Mouse (Mus musculus) adrenal gland, adult 8-10 months (tissue): ENCODE measurements around the gene Gm15737. TPM values are rescaled to one million over a fixed set of nuclear protein-coding genes. Genes with fewer than 3 reads are reported as not detected.

Source experiments
- DNase-seq: peaks from one replicate; pipeline ENCODE4 v3.0.0; 2022
- total RNA-seq, 4 experiments: library from RNA; stranded (reverse); gene quantifications; 2 replicates each; pipeline ENCODE4 v1.2.4; 2022

Gene Gm15737
- total RNA-seq, 4 experiments from 2014 or later = 0.06 TPM; not detected in 3

GRCm38 (mm10) chr6:92876121-92876520 is 7.0 kb downstream of the Gm15737 start:
- DNase-seq = no peak

- no peak for DNase-seq
Observed at GRCm38 (mm10) chr6:92877236-92877635, 8.1 kb downstream of the Gm15737 start.

GRCm38 (mm10) chr6:92878771-92879170 is 9.6 kb downstream of the Gm15737 start:
- DNase-seq = no peak

GRCm38 (mm10) chr6:92879700-92880265 is 10.6 kb downstream of the Gm15737 start:
- DNase-seq = no peak

GRCm38 (mm10) chr6:92882446-92882845 is 13.3 kb downstream of the Gm15737 start:
- no peak for DNase-seq

GRCm38 (mm10) chr6:92883131-92883900 is 14.2 kb downstream of the Gm15737 start:
- DNase-seq = no peak

- DNase-seq = no peak
Observed at GRCm38 (mm10) chr6:92891535-92891934, 22.4 kb downstream of the Gm15737 start.

- no peak for DNase-seq
Observed at GRCm38 (mm10) chr6:92904037-92904436, 34.9 kb downstream of the Gm15737 start.

- no peak for DNase-seq
Observed at GRCm38 (mm10) chr6:92904491-92904890, 35.3 kb downstream of the Gm15737 start.

GRCm38 (mm10) chr6:92905922-92906321 is 36.8 kb downstream of the Gm15737 start:
- peak; percentile 13 for DNase-seq

- no peak for DNase-seq
Observed at GRCm38 (mm10) chr6:92909361-92909760, 40.2 kb downstream of the Gm15737 start.

GRCm38 (mm10) chr6:92910611-92911010 is 41.5 kb downstream of the Gm15737 start:
- no peak for DNase-seq

GRCm38 (mm10) chr6:92920938-92921689 is 52.0 kb downstream of the Gm15737 start:
- no peak for DNase-seq

- DNase-seq = no peak
Observed at GRCm38 (mm10) chr6:92921843-92922242, 52.7 kb downstream of the Gm15737 start.

- DNase-seq = no peak
Observed at GRCm38 (mm10) chr6:92924536-92924935, 55.4 kb downstream of the Gm15737 start.

GRCm38 (mm10) chr6:92928261-92928660 is 59.1 kb downstream of the Gm15737 start:
- no peak for DNase-seq

Other genes with a start within 250 kb of the Gm15737 start
- 10 to 100 TPM; 10.7 to 14.3 (median 12.0) TPM for gene Prickle2, start 163.2 kb upstream of the Gm15737 start, total RNA-seq
- gene A730049H05Rik, start 52.9 kb upstream of the Gm15737 start, total RNA-seq = 1 to 10 TPM; 1.9 to 7.0 (median 2.4) TPM
- gene Adamts9, start 74.1 kb downstream of the Gm15737 start, total RNA-seq = 10 to 100 TPM; 15.1 to 22.1 (median 18.6) TPM